20 mouse cellular contexts compared by ENCODE assay signal in the genomic region with DNA sequence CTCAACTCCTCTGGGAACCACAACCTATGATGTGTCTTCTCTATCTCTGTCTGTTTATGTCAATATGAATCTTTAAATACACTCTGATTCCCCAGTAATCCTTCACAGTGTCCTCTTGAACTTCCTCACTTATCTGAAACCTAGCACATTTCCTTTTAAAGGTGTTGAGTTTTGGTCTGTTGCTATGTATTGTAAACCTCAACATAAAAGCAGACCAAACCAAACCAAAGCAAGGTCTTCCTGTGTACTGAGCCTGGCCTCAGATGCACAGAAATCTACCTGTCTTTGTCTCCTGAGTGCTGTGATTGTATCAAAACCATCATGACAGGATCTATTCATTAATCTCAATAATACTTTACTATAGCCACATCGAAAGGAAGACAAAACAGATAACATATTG. TPM values are rescaled to one million over a fixed set of nuclear protein-coding genes. Genes with fewer than 3 reads are reported as not detected.
"Had no signal": no experiment of that assay in that cellular context is flagged by ENCODE, and none has a peak within 500 bp of the region (broad histone marks: within the 10 kb centered on the region; RNA-seq: fewer than 3 reads in every experiment).

No protein-coding gene starts in this region.

- H3K9me3 ChIP-seq: limb, embryonic 12.5 days; liver, embryonic 15.5 days; megakaryocyte, embryonic 14.5 days; midbrain, embryonic 15.5 days had no signal

- H3K4me3 ChIP-seq: limb, embryonic 12.5 days; liver, embryonic 15.5 days; megakaryocyte, embryonic 14.5 days; midbrain, embryonic 15.5 days had no signal

- H3K36me3 ChIP-seq: limb, embryonic 12.5 days; liver, embryonic 15.5 days; midbrain, embryonic 15.5 days had no signal

- H3K4me2 ChIP-seq: limb, embryonic 12.5 days; liver, embryonic 15.5 days; lung, embryonic 14.5 days; midbrain, embryonic 11.5 days; midbrain, embryonic 15.5 days had no signal

- H3K27me3 ChIP-seq: limb, embryonic 12.5 days; liver, embryonic 15.5 days; megakaryocyte, embryonic 14.5 days; midbrain, embryonic 15.5 days had no signal

- H3K9ac ChIP-seq: limb, embryonic 12.5 days; liver, embryonic 15.5 days; lung, embryonic 14.5 days; midbrain, embryonic 15.5 days had no signal

- H3K4me1 ChIP-seq: limb, embryonic 12.5 days; liver, embryonic 15.5 days; megakaryocyte, embryonic 14.5 days; midbrain, embryonic 15.5 days had no signal

- ATAC-seq: intestine, embryonic 16.5 days; midbrain, embryonic 15.5 days had no signal

- H3K27ac ChIP-seq: limb, embryonic 12.5 days; liver, embryonic 15.5 days; macrophage; midbrain, embryonic 15.5 days had no signal

- DNase-seq: kidney, adult 2 months; kidney, postnatal 25 days; layer of hippocampus, adult 9-11 months; layer of hippocampus, postnatal 36 days; liver; lung, embryonic 14.5 days; lung, postnatal 14 days; right cerebral cortex, postnatal 4 days; thymus, adult 18-20 months; thymus, postnatal 36 days had no signal

RNA-seq across cellular contexts. Expression of a gene that starts 2.7 kb away (rescaled TPM):
- polyA plus RNA-seq: midbrain, embryonic 11.5 days had no signal

RNA-seq across cellular contexts. Expression of a gene that starts 38.6 kb away (rescaled TPM):
- polyA plus RNA-seq: intestine, embryonic 16.5 days; kidney, embryonic 16.5 days; limb, embryonic 12.5 days; liver, embryonic 15.5 days; lung, embryonic 14.5 days; midbrain, embryonic 11.5 days; midbrain, embryonic 15.5 days; neural tube, embryonic 14.5 days; stomach, embryonic 14.5 days had no signal
